Mouse (Mus musculus) embryo, embryonic 10.5 days (tissue): ENCODE data around the gene Nupr1.

ENCODE experiments used
- DNase-seq: peaks from one replicate; pipeline ENCODE4 v3.0.0-alpha.2; 2015; ENCODE audit warnings: low spot score

The Nupr1 gene

GRCm38 (mm10) chr7:126630824-126631518 lies at the start of gene Nupr1:
TSS of gene Nupr1 (minus strand) at chr7:126630861.
- DNase-seq = no peak

- no peak for DNase-seq
Observed at GRCm38 (mm10) chr7:126679683-126680082, 49.0 kb upstream of the Nupr1 start.

GRCm38 (mm10) chr7:126678545-126679341 lies 48.1 kb upstream of the Nupr1 start:
- DNase-seq = no peak

DNA sequence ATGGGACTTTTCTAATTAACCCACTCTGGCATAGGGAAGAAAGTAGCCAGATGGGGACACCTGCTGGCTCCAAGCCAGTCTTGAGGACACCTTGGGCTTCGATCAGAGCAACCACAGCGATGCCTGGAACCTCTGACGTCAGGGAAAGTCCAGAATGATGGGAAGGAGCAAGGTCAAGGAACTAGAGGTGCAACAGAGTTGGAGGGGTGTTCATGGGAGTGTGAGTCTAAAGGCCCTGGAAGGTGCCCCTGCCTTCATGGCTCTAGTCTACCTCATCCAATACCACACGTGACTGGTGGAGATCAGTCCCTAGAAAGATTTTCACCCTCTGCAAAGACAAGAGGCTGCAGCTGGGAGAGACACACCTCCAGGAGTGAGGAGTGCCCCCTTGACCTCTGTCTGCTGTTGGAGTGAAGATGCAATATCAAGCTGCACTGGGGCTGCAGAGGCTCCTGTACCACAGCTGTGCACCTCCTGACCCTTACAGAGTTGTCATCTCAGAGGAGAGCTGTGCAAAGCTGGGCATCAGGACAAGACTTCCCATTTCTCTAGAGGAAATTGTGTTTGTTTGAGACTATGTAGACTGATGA lies 46.1 kb upstream of the Nupr1 start:
- no peak for DNase-seq

DNA sequence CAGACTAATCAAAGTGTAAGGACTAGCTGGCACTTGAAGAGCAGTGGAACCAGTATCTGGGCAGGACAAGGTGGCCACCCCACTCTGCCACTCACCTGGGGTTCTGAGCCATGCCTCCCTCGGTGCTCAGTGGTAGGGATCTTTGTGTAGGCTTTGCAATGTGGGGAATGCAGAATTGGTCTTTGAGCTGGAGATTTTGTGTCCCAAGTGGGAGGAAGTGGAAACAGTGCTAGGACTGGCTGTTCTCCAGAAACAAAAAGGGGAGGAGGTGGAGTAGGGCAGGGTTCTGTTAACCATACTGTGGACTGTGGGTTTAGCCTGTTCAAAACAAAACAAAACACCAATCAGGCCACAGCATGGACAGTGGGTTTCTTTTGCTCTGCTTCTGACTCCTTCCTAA lies 45.5 kb upstream of the Nupr1 start, which contains the start of gene Sult1a1:
Gene Sult1a1 (minus strand): TSS at position 226 of the 400 bp plus-strand sequence.
- DNase-seq = no peak

- DNase-seq = no peak
Observed at GRCm38 (mm10) chr7:126675104-126675503, 44.4 kb upstream of the Nupr1 start.

DNA sequence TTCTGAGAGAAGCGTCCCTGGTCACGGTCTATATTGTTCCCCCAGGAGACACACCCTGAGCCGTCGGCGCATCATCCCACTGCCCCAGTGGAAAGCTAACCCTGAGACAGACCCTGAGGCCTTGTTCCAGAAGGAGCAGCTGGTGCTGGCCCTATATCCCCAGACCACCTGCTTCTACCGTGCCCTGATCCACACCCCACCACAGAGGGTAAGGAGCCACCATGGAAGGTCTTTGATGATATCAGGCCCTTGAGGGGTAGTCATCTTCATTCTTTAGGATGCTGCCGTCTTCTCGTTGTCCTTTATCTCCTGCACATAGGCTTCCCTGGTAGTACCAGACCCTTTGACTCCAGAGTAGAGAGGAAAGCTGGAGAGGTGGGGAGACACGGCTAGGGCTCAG lies 41.5 kb upstream of the Nupr1 start:
- no peak for DNase-seq

DNA sequence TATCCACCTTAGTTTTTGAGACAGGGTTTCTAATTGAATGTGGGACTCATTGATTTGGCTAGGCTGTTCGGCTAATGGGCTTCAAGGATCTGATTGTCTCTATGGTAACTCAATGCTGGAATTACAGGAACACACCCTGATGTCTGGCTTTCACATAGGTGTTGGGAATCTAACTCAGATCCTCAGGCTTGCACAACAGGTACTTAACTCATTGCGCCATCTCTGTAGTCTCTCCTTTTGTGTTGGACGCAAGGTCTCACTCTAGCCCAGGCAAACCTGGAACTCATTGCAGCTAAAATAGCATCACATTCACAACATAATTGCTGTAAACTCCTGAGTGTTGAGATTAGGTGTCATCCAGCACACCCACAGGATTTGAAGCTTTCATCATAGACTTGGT lies 39.5 kb upstream of the Nupr1 start:
- DNase-seq = no peak

DNA sequence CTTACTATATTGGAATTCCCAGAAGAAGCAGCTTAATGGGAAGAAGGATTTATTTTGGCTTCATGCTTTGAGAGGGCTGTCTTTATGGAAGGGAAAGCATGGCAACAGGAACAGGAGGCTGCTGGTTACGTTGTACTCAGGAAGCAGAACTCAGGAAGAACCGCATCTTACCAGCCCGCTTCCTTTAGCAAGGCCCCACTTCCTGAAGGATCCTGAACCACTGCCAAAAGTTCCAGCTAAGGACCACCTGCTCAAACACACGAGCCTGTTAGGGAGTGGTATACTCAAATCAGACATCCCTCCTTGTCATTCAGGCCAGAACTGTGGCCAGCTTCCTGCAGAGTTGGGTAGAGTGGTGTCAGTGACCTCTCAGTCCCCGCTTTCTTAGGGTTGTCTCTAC lies 37.8 kb upstream of the Nupr1 start:
- no peak for DNase-seq

- DNase-seq = no peak
Observed at GRCm38 (mm10) chr7:126667495-126668090, 36.9 kb upstream of the Nupr1 start.

DNA sequence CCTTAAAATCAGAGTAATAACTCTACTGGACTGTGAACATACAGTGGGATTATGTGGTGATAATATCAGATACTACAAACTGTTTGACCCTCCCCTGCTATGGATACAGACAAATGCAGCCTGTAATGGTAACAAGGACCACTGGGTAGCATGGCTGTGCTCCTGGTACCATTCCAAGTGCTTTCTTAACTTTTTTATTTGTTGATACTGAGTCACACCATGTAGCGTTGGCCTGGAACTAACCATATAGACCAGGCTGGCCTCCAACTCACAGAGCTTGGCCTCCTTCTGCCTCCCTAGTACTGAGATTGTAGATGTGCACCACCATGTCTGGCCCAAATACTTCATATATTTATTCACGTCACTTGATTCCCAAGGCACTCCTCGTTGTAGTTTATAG lies 34.6 kb upstream of the Nupr1 start:
- DNase-seq = no peak

DNA sequence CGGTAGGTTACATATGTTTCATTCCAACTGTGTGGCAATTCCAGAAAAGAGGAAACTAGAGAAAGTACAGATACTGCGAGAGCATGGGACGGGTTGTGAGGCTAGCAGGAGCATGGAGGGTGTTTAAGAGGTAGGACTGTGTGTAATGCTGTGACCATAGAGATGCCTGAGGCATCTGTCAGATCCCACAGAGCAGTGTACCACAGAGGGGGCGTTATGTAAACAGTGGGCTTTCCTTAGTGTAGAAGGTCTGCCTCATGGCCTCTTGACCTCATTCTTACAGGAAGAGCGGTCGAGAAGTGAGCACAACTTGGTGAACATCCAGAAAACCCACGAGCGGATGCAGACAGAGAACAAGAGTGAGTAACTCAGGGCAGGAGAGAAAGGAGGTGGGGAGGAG lies 33.0 kb upstream of the Nupr1 start:
- peak; percentile 10 for DNase-seq

- DNase-seq = no peak
Observed at GRCm38 (mm10) chr7:126659771-126660170, 29.1 kb upstream of the Nupr1 start.

DNA sequence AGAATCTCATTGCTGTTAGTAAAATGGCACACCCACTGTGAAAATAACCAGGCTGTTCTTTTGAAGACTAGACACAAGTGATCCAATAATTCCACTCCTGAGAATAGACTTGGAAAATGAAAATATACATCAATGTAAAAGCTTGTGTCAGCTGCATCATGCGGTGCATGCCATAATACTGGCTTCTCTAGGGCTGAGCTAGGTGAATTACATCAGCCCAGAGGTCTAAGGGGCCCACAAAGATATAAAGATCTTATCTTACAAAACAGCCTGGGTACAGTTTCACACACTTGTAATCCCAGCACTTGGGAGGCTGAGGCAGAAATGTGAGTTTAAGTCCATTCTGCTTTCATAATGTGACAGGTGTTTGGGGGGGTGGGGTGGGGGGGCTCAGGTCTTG lies 26.9 kb upstream of the Nupr1 start:
- no peak for DNase-seq

- DNase-seq = no peak
Observed at GRCm38 (mm10) chr7:126655695-126656094, 25.0 kb upstream of the Nupr1 start.

DNA sequence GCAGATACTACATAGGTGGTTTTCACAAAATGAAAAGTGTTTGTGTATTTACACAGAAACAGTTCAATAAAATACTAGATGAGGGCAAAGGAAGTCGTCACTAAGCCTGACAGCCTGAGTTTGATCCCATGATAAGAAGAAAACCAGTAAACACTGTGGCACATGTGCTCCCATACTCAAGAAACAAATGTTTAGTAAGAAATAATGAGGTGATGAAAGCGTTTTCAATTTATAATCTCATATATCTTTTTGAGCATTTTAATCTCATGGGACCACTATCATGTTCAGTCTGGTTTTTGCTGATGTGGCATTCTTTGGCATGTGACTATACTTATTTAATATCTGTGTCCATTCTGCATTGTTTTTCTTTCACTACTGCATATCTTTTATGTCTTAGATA lies 23.3 kb upstream of the Nupr1 start:
- no peak for DNase-seq

- DNase-seq = no peak
Observed at GRCm38 (mm10) chr7:126650852-126651251, 20.2 kb upstream of the Nupr1 start.

DNA sequence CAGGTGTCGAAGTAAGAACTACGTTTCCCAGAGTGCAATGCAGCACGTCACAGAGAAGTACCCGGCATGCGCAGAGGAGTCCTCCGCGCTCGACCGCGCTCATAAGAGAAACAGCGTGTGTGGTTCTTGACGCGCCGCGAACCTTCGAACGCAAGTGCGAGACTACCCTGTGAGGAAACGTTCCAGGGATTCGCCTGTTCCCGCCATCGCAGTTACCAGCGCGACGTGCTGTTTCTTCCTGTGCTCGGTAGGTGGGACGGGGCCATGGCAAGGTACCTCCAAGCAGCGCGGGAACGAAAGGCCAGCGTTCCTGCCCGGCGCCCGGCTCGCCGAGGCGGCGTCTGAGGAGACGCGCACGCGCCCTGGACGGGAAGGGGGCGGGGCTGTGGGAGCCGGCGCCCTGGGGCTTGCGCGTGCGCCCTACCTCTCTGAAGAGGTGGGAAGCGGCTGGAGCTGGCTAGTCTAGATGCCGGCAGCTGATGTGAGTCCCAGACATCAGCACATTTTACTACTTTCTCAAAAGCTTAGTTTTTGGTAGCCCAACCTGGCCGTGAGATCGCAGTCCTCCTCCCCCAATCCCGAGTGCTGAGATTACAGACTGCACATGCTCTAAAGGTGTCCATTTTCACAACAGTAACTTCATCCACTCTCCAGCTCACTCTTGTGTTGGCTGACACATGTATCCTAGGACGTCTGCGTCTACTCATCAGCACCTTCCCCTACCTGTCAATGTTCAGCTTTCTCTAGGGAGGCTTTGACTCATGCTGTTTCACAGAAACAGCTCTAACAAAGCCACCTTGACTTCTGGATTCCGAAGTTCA lies 18.8 kb upstream of the Nupr1 start, which contains the start of gene Sgf29:
Gene Sgf29 (plus strand): TSS at position 79 of the 821 bp plus-strand sequence.
- peak; percentile 95 for DNase-seq

DNA sequence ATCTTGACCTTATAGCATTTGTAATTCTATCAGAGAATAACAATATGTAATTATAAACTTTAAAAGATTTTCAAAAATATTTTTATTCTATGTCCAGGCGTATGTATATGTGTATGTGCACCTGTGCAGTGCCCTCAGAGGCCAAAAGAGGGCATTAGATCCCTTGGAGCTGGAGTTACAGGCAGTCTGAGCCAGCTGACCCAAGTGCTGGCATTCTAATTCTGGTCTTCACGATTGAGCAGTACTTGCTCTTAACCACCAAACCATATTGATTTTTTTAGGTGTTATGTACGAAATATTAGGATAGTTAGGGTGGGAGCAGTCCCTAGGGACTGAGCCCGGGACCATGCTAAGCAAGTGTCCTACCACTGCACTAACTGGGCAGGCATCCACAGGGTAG lies 17.8 kb upstream of the Nupr1 start:
- no peak for DNase-seq

DNA sequence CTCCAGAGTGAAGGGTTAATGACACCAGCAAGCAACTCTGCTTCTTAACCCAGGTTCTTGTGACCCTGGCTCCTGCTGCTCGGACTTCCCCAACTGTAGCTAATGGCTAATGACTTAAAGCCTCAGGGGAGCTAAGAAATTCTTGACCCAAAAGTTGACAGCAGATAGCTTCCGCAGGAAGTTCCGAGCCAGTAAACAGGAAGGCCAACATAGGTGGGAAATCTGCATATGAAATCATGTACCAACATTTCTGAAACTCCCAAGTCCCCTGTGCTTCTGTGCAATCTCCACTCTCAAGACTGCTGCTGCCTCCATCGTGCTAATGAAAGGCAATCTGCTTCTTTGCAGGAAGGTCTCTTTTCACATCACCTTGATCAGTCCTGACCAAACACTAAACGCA lies 15.0 kb upstream of the Nupr1 start:
- no peak for DNase-seq

DNA sequence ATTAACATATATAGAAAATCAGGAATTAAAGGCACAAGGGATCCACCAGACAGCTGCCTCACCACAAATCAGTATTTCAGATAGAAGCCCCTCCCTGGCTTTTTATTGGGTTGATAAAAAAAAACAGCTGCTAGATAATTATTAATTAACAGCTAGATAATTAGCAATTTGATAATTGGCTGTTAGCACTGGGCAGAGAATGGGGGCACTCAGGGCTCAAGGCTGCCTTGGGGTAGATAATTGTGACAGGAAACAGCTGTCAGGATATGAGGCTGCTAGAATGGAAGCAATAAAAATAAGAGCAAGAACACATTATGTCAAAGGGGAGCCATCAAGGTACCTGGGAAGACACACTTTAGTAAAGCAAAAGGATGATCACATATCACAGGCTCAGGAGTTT lies 14.3 kb upstream of the Nupr1 start:
- DNase-seq = no peak

GRCm38 (mm10) chr7:126644345-126644744 lies 13.7 kb upstream of the Nupr1 start:
- no peak for DNase-seq
